Mouse (Mus musculus) liver, adult 2 months (tissue): ENCODE results near the gene Scn5a. TPM values are rescaled to one million over a fixed set of nuclear protein-coding genes. Genes with fewer than 3 reads are reported as not detected.

Experiments used
- DNase-seq: peaks from one replicate; pipeline ENCODE4 v3.0.0-alpha.2; 2011; ENCODE audit warnings: low read depth, low spot score; ENCODE audit errors: extremely low read depth
- H3K27ac ChIP-seq: fragments of 200-500 bp; replicated peaks from 2 replicates; pipeline ENCODE4 v1.5.1; 2012; ENCODE audit warnings: low read depth, mild to moderate bottlenecking, control low read depth, inconsistent platforms, low read length; ENCODE audit not compliant: insufficient read depth
- H3K27me3 ChIP-seq: fragments of 200-500 bp; 2 replicates; pipeline ENCODE4 v1.6.1; 2012; ENCODE audit warnings: mild to moderate bottlenecking, moderate library complexity, low read length, inconsistent platforms; ENCODE audit not compliant: control insufficient read depth, insufficient read depth
- H3K36me3 ChIP-seq: fragments of 200-500 bp; 2 replicates; pipeline ENCODE4 v1.6.1; 2012; ENCODE audit warnings: low read length, inconsistent platforms; ENCODE audit not compliant: control insufficient read depth, insufficient read depth
- H3K4me1 ChIP-seq: fragments of 200-500 bp; 2 replicates; pipeline ENCODE4 v1.6.1; 2011; ENCODE audit warnings: low read length; ENCODE audit not compliant: control insufficient read depth, insufficient read depth
- H3K4me3 ChIP-seq: fragments of 200-500 bp; 2 replicates; pipeline ENCODE4 v1.5.1; 2011; ENCODE audit warnings: low read depth, mild to moderate bottlenecking, control low read depth, low read length, moderate library complexity; ENCODE audit not compliant: insufficient read depth
- H3K79me2 ChIP-seq: fragments of 200-500 bp; 2 replicates; pipeline ENCODE4 v1.6.1; 2012; ENCODE audit warnings: inconsistent platforms, mild to moderate bottlenecking, low read length, moderate library complexity; ENCODE audit not compliant: control insufficient read depth, insufficient read depth
- H3K9ac ChIP-seq: fragments of 200-500 bp; 2 replicates; pipeline ENCODE4 v1.6.1; 2012; ENCODE audit warnings: low read depth, mild to moderate bottlenecking, control low read depth, inconsistent platforms, low read length
- CTCF ChIP-seq: fragments of 200-500 bp; IDR thresholded peaks from 2 replicates; pipeline ENCODE4 v1.5.1; 2011; ENCODE audit warnings: low read depth, low read length, control low read depth
- POLR2A ChIP-seq: fragments of 200-500 bp; IDR thresholded peaks from 2 replicates; pipeline ENCODE4 v1.6.1; 2011; ENCODE audit warnings: low read length, control low read depth; ENCODE audit not compliant: insufficient read depth; ENCODE audit errors: extremely low read depth
- WGBS: fragments of 180-500 bp; shearing (Covaris S2); methylation state at CpG from one replicate; pipeline ENCODE4 v1.1.7; 2018; 5-methylcytosine and 5-hydroxymethylcytosine counted together
- polyA plus RNA-seq: library from polyadenylated mRNA; depleted of rRNA; stranded (reverse); fragments of >200 nt; gene quantifications from 2 replicates; pipeline ENCODE4 v1.2.3, GENCODE M21; 2012
- total RNA-seq: library from RNA; depleted of rRNA; stranded (reverse); fragments of >200 nt; gene quantifications from 2 replicates; pipeline ENCODE4 v1.2.3, GENCODE M21; 2014

Gene Scn5a
- total and polyA plus RNA-seq, 2 experiments, result not detected

- H3K27ac ChIP-seq, result no peak overlapping the region
- no peaks in the 10 kb centered on the region for H3K4me1 ChIP-seq
- DNase-seq, result no peak
- no peaks in the 10 kb centered on the region for H3K27me3 ChIP-seq
- TF ChIP-seq CTCF (no peak), POLR2A (no peak)
- no peaks in the 10 kb centered on the region for H3K79me2 ChIP-seq
- no peak overlapping the region for H3K9ac ChIP-seq
- WGBS, result 80% methylated on average over 9 of the region's 9 CpGs
- H3K36me3 ChIP-seq, result no peaks in the 10 kb centered on the region
- H3K4me3 ChIP-seq, result no peak overlapping the region
Measured at GRCm38 (mm10) chr9:119484420-119484819, 94.4 kb downstream of the Scn5a start.

GRCm38 (mm10) chr9:119483554-119484353, 95.1 kb downstream of the Scn5a start:
- H3K9ac ChIP-seq, result no peak overlapping the region
- no peak overlapping the region for H3K4me3 ChIP-seq
- H3K79me2 ChIP-seq, result no peaks in the 10 kb centered on the region
- no peaks in the 10 kb centered on the region for H3K36me3 ChIP-seq
- H3K27me3 ChIP-seq, result no peaks in the 10 kb centered on the region
- DNase-seq, result no peak
- WGBS, result 69% methylated on average over 23 of the region's 23 CpGs
- H3K27ac ChIP-seq, result no peak overlapping the region
- TF ChIP-seq CTCF (no peak), POLR2A (no peak)
- H3K4me1 ChIP-seq, result no peaks in the 10 kb centered on the region

GRCm38 (mm10) chr9:119481612-119482011, 97.2 kb downstream of the Scn5a start:
- no peak for TF ChIP-seq CTCF
- no peak for TF ChIP-seq POLR2A
- WGBS, result 93% methylated on average over 4 of the region's 4 CpGs
- Histone ChIP-seq H3K4me3 (no peak overlapping the region), H3K36me3 (no peaks in the 10 kb centered on the region), H3K9ac (no peak overlapping the region), H3K4me1 (no peaks in the 10 kb centered on the region), H3K27me3 (no peaks in the 10 kb centered on the region), H3K79me2 (no peaks in the 10 kb centered on the region), H3K27ac (no peak overlapping the region)
- DNase-seq, result no peak

GRCm38 (mm10) chr9:119479297-119479696, 99.5 kb downstream of the Scn5a start:
- no peak overlapping the region for H3K4me3 ChIP-seq
- no peaks in the 10 kb centered on the region for H3K4me1 ChIP-seq
- H3K27me3 ChIP-seq, result no peaks in the 10 kb centered on the region
- H3K27ac ChIP-seq, result no peak overlapping the region
- TF ChIP-seq POLR2A, result no peak
- TF ChIP-seq CTCF, result no peak
- no peaks in the 10 kb centered on the region for H3K79me2 ChIP-seq
- H3K36me3 ChIP-seq, result no peaks in the 10 kb centered on the region
- WGBS, result 72% methylated on average over 8 of the region's 8 CpGs
- DNase-seq, result no peak
- H3K9ac ChIP-seq, result no peak overlapping the region

- Histone ChIP-seq H3K4me3 (no peak overlapping the region), H3K9ac (no peak overlapping the region), H3K4me1 (no peaks in the 10 kb centered on the region), H3K79me2 (no peaks in the 10 kb centered on the region), H3K27me3 (no peaks in the 10 kb centered on the region), H3K36me3 (no peaks in the 10 kb centered on the region), H3K27ac (no peak overlapping the region)
- peak; percentile 59 for DNase-seq
- 80% methylated on average over 11 of the region's 11 CpGs for WGBS
- TF ChIP-seq CTCF (no peak), POLR2A (no peak)
Measured at GRCm38 (mm10) chr9:119478345-119478744, 100.5 kb downstream of the Scn5a start.

GRCm38 (mm10) chr9:119477754-119478153, 101.1 kb downstream of the Scn5a start:
- H3K9ac ChIP-seq, result no peak overlapping the region
- no peaks in the 10 kb centered on the region for H3K27me3 ChIP-seq
- 69% methylated on average over 6 of the region's 6 CpGs for WGBS
- no peak overlapping the region for H3K27ac ChIP-seq
- no peaks in the 10 kb centered on the region for H3K4me1 ChIP-seq
- H3K36me3 ChIP-seq, result no peaks in the 10 kb centered on the region
- TF ChIP-seq POLR2A, result no peak
- TF ChIP-seq CTCF, result no peak
- H3K4me3 ChIP-seq, result no peak overlapping the region
- DNase-seq, result no peak
- H3K79me2 ChIP-seq, result no peaks in the 10 kb centered on the region
